Mouse (Mus musculus) forebrain, embryonic 13.5 days (tissue): Measurements from ENCODE around the gene Vmn1r38. TPM values are rescaled to one million over a fixed set of nuclear protein-coding genes. Genes with fewer than 3 reads are reported as not detected.
"Not testable (repeated sequence)": the region's sequence is repeated elsewhere in the genome, so short reads cannot be mapped to it uniquely, and the experiment has no call there.

Experiments
- ATAC-seq: fragments of 200-750 bp; cut with Nextera tagmentation; 2 replicates; pipeline ENCODE4 v1.8.0; 2017
- H3K27ac ChIP-seq: fragments of 300-500 bp; sonication (generic); 2 replicates; pipeline ENCODE4 v1.5.1; 2015; ENCODE audit warnings: inconsistent platforms, mild to moderate bottlenecking, moderate library complexity
- H3K27me3 ChIP-seq: fragments of 300-500 bp; sonication (generic); 2 replicates; pipeline ENCODE4 v1.6.1; 2015; ENCODE audit warnings: mild to moderate bottlenecking, inconsistent platforms
- H3K36me3 ChIP-seq: fragments of 300-500 bp; sonication (generic); 2 replicates; pipeline ENCODE4 v1.6.1; 2015; ENCODE audit warnings: mild to moderate bottlenecking, inconsistent platforms; ENCODE audit not compliant: poor library complexity, severe bottlenecking
- H3K4me1 ChIP-seq: fragments of 300-500 bp; sonication (generic); 2 replicates; pipeline ENCODE4 v1.6.1; 2015; ENCODE audit warnings: inconsistent platforms
- H3K4me2 ChIP-seq: fragments of 300-500 bp; sonication (generic); 2 replicates; pipeline ENCODE4 v1.6.1; 2015; ENCODE audit warnings: inconsistent platforms, mild to moderate bottlenecking, moderate library complexity
- H3K4me3 ChIP-seq: fragments of 300-500 bp; sonication (generic); 2 replicates; pipeline ENCODE4 v1.5.1; 2015; ENCODE audit warnings: mild to moderate bottlenecking, inconsistent platforms
- H3K9ac ChIP-seq: fragments of 300-500 bp; sonication (generic); 2 replicates; pipeline ENCODE4 v1.6.1; 2015; ENCODE audit warnings: mild to moderate bottlenecking, inconsistent platforms
- H3K9me3 ChIP-seq: fragments of 300-500 bp; sonication (generic); replicated peaks from 2 replicates; pipeline ENCODE4 v1.6.1; 2016; ENCODE audit warnings: inconsistent platforms
- WGBS: fragments of 180-500 bp; shearing (Covaris S2); methylation state at CpG from one replicate; pipeline ENCODE4 v1.1.7; 2015; 5-methylcytosine and 5-hydroxymethylcytosine counted together
- polyA plus RNA-seq: library from polyadenylated mRNA; unstranded; fragments of >200 nt; fragmentation: Nextera tagmentation; extraction: Ambion mirVana; gene quantifications from 2 replicates; pipeline ENCODE4 v1.2.1, GENCODE M21; 2015

The Vmn1r38 gene
- not detected in 2 replicates for polyA plus RNA-seq

DNA sequence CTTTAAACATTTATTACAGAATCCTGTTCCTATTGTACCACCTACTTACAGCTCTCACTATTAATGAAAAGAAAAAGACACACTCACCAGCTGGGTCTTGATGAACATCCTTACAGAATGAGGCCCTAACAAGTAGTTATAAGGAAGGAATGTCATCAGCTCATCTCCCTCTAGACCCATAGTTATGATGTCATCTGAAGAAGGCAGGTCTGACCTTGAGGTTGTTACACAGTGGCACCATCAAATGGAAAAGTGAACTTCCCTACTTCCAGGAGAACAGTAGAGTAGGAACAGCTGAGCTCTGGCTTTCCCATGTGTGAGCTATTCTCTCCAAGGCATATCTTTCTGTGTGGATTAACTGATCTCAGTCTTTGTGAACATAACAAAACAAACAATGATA is at the start of gene Vmn1r38:
Vmn1r38 (minus strand) TSS at position 101 of the 400 bp plus-strand sequence.
- not testable (repeated sequence) for H3K36me3 ChIP-seq, H3K27me3 ChIP-seq, H3K4me1 ChIP-seq, H3K4me2 ChIP-seq, H3K9ac ChIP-seq, H3K4me3 ChIP-seq, ATAC-seq, H3K27ac ChIP-seq, H3K9me3 ChIP-seq

DNA sequence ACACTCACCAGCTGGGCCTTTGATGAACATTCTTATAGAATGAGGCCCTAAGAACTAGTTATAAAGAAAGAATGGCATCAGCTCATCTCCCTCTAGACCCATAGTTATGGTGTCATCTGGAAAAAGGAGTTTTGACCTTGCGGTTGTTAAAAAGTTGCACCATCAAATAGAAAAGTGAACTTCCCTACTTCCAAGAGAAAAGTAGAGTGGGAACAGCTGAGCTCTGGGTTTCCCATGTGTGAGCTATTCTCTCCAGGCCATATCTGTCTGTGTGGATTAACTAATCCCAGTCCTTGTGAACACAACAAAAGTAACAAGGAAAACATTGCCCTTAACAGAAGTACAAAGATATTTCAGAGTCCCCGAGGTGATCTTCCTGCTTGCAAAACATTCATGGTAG is 28.1 kb upstream of the Vmn1r38 start, which contains the start of gene Vmn1r39:
Vmn1r39 (minus strand) TSS at position 101 of the 400 bp plus-strand sequence.
- Histone ChIP-seq H3K27ac (no peak within 1 kb of the TSS), H3K36me3 (no peaks in the 10 kb centered on the region), H3K4me1 (no peaks in the 10 kb centered on the region), H3K4me2 (no peak within 1 kb of the TSS), H3K9me3 (no peaks in the 10 kb centered on the region), H3K4me3 (no peak within 1 kb of the TSS), H3K27me3 (no peaks in the 10 kb centered on the region), H3K9ac (no peak within 1 kb of the TSS)
- no peak for ATAC-seq
- WGBS, result 94% methylated on average over 2 of the region's 2 CpGs

- 50% methylated on average over 1 of the region's 1 CpGs for WGBS
- no peaks in the 10 kb centered on the region for H3K9me3 ChIP-seq
- H3K27ac ChIP-seq, result no peak overlapping the region
- no peak overlapping the region for H3K4me3 ChIP-seq
- no peaks in the 10 kb centered on the region for H3K36me3 ChIP-seq
- H3K4me2 ChIP-seq, result no peak overlapping the region
- no peaks in the 10 kb centered on the region for H3K27me3 ChIP-seq
- no peak overlapping the region for H3K9ac ChIP-seq
- no peaks in the 10 kb centered on the region for H3K4me1 ChIP-seq
- ATAC-seq, result no peak
Measured at GRCm38 (mm10) chr6:66806311-66806710, 23.9 kb upstream of the Vmn1r38 start.

DNA sequence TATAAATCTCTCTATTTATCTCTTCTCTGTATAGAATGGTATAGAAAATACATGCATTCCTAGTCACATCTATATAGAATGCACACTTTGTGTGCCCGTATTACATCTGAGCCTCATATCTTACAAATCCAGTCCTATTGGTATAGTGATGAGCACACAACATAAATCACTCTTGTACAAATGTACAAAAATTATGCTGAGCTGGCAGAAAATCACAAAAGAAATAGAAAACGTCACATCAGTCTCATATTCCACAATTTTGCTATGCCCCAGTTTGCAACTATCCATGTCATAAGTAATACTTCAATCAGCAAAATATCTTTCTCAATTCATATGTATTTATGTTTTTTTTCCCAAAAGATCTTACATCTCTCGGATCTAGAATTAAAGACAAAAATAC is 23.3 kb upstream of the Vmn1r38 start:
- H3K36me3 ChIP-seq, result no peaks in the 10 kb centered on the region
- no peak overlapping the region for H3K4me2 ChIP-seq
- 93% methylated on average over 3 of the region's 3 CpGs for WGBS
- no peak for ATAC-seq
- H3K9ac ChIP-seq, result no peak overlapping the region
- no peaks in the 10 kb centered on the region for H3K27me3 ChIP-seq
- H3K9me3 ChIP-seq, result no peaks in the 10 kb centered on the region
- no peak overlapping the region for H3K27ac ChIP-seq
- no peak overlapping the region for H3K4me3 ChIP-seq
- H3K4me1 ChIP-seq, result no peaks in the 10 kb centered on the region

GRCm38 (mm10) chr6:66729082-66729481 is 53.3 kb downstream of the Vmn1r38 start, which contains the start of gene Vmn1r37:
Vmn1r37 (plus strand) TSS chr6:66729382.
- H3K4me2 ChIP-seq, H3K4me1 ChIP-seq, H3K27ac ChIP-seq, H3K9me3 ChIP-seq, ATAC-seq, H3K27me3 ChIP-seq, H3K4me3 ChIP-seq, H3K36me3 ChIP-seq, H3K9ac ChIP-seq: not testable (repeated sequence)

Other genes with a start within 250 kb of the Vmn1r38 start
- gene Mad2l1, start 247.2 kb downstream of the Vmn1r38 start, polyA plus RNA-seq, result 87.0 and 91.5 TPM in 2 replicates
- 0.13 and 0.14 TPM in 2 replicates for gene Vmn1r32, start 222.5 kb downstream of the Vmn1r38 start, polyA plus RNA-seq
- gene Vmn1r33, start 164.3 kb downstream of the Vmn1r38 start, polyA plus RNA-seq, result not detected in 2 replicates
- not detected in 2 replicates for gene Vmn1r34, start 138.7 kb downstream of the Vmn1r38 start, polyA plus RNA-seq
- not detected in 2 replicates for gene Vmn1r35, start 96.7 kb downstream of the Vmn1r38 start, polyA plus RNA-seq
- not detected in 2 replicates for gene Vmn1r36, start 63.5 kb downstream of the Vmn1r38 start, polyA plus RNA-seq
- gene Vmn1r37, start 53.2 kb downstream of the Vmn1r38 start, polyA plus RNA-seq, result not detected in 2 replicates
- gene Vmn1r39, start 28.0 kb upstream of the Vmn1r38 start, polyA plus RNA-seq, result not detected in 2 replicates
- gene Gng12, start 113.8 kb upstream of the Vmn1r38 start, polyA plus RNA-seq, result 21.7 and 22.4 TPM in 2 replicates